Mouse (Mus musculus): ENCODE measurements around the gene Agbl1. TPM values are rescaled to one million over a fixed set of nuclear protein-coding genes. Genes with fewer than 3 reads are reported as not detected.

Gene Agbl1
- total and polyA plus RNA-seq, 3 experiments, result not detected

DNA sequence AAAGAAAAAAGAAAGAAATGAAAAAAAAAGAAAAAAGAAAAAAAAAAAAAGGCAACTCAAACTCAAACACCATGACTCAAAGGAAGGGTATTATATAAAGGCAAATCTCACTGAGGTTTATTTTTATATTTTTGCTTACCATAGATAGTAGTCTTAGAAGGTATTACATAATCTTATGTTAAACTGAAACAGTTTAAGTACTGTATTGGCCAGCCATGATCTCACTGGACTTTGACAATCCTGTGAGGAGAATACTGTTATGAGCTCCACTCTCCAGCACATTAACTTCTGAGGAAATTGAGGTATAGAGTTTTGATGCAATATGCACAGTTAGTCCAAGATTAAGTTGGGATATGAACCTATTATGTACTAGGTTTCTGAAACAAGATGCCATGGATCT, 909.0 kb downstream of the Agbl1 start:
- TF ChIP-seq USF1 (IDR thresholded peaks at IDR 0.05; ENCODE audit: low read depth, low read length) (no peak), MEF2A (IDR thresholded peaks at IDR 0.05; ENCODE audit: borderline replicate concordance, low read depth, low read length) (no peak), ZNF384 (IDR thresholded peaks at IDR 0.05; ENCODE audit: low read depth, low read length) (no peak), POLR2AphosphoS2 (IDR thresholded peaks at IDR 0.05; ENCODE audit: low read depth, low read length) (no peak), MAFK (IDR thresholded peaks at IDR 0.05; ENCODE audit: insufficient replicate concordance, low read length) (no peak), MYC (IDR thresholded peaks at IDR 0.05; ENCODE audit: low read depth, low read length) (no peak), SMC3 (IDR thresholded peaks at IDR 0.05; ENCODE audit: low read depth, low read length) (no peak)
- in situ Hi-C loops (cut with MboI; ENCODE audit: low pct_ligation_motif_present, low pct_unique_long_range_greater_than_20kb, low sequenced_read_pairs) (no loop called here), dilution Hi-C loops (cut with MboI; ENCODE audit: extremely low pct_ligation_motif_present, extremely low pct_unique_long_range_greater_than_20kb, low sequenced_read_pairs) (no loop called here)
- DNase-seq (ENCODE audit: extremely low read depth), result no peak
- Histone ChIP-seq H3K9me3 (replicated peaks; ENCODE audit: low read length) (peaks cover 29% of the 10 kb centered on the region), H3K4me1 (ENCODE audit: control insufficient read depth in 1 of 2, insufficient read depth in 2 of 2) (no peaks in the 10 kb centered on the region), H3K4me2 (ENCODE audit: insufficient read depth, low read depth, poor library complexity, severe bottlenecking) (no peak overlapping the region), H3K79me2 (replicated peaks; ENCODE audit: control insufficient read depth, extremely low read depth, insufficient read depth, poor library complexity, severe bottlenecking) (no peaks in the 10 kb centered on the region), H3K36me3 (replicated peaks in 1 of 2; ENCODE audit: control insufficient read depth in 1 of 2, insufficient read depth in 1 of 2, low read length in 1 of 2) (no peaks in the 10 kb centered on the region), H3K27ac (ENCODE audit: insufficient read depth, low read depth) (no peak overlapping the region), H3K4me3 (replicated peaks in 1 of 3; ENCODE audit: low read depth in 2 of 3, low read length in 2 of 3, poor library complexity in 1 of 3) (no peak overlapping the region), H3K27me3 (replicated peaks) (no peaks in the 10 kb centered on the region), H3K9ac (ENCODE audit: insufficient read depth, low read depth) (no peak overlapping the region)

DNA sequence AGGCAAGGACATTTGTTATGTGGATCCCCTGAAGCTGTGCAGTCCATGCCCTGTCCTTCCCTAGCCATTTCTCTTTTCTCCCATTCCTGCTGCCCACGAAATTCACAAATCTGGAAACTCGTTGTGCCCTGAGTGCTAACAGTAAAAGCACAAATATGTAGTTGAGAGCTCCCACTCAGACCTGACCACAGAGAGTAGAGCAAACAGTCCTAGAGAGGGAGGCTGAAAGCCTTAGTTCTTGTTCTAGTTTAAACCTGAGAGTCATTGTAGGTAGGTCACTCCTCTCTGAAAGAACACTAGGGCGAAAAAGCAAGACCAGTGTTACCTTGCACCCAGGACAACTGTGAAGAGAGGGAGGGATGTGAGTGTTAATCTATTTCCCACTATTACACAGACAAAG, 917.8 kb downstream of the Agbl1 start:
- in situ Hi-C loops (cut with MboI; ENCODE audit: low pct_ligation_motif_present, low pct_unique_long_range_greater_than_20kb, low sequenced_read_pairs) (no loop called here), dilution Hi-C loops (cut with MboI; ENCODE audit: extremely low pct_ligation_motif_present, extremely low pct_unique_long_range_greater_than_20kb, low sequenced_read_pairs) (no loop called here)
- no peaks in the 10 kb centered on the region for H3K4me1 ChIP-seq (ENCODE audit: control insufficient read depth in 1 of 2, insufficient read depth in 2 of 2)
- no peak overlapping the region for H3K27ac ChIP-seq (ENCODE audit: insufficient read depth, low read depth)
- DNase-seq (ENCODE audit: extremely low read depth), result no peak
- no peaks in the 10 kb centered on the region for H3K79me2 ChIP-seq (replicated peaks; ENCODE audit: control insufficient read depth, extremely low read depth, insufficient read depth, poor library complexity, severe bottlenecking)
- TF ChIP-seq CTCF (conservative IDR thresholded peaks at IDR 0.05 in 1 of 2, IDR thresholded peaks at IDR 0.05 in 1 of 2; ENCODE audit: low read depth in 2 of 2, low read length in 2 of 2) (no peak), CHD1 (IDR thresholded peaks at IDR 0.05; ENCODE audit: low read depth, low read length) (no peak), POLR2A (IDR thresholded peaks at IDR 0.05; ENCODE audit: low read depth, low read length) (no peak), IRF4 (IDR thresholded peaks at IDR 0.05; ENCODE audit: low read depth, low read length) (no peak)
- H3K9ac ChIP-seq (ENCODE audit: insufficient read depth, low read depth), result no peak overlapping the region
- no peak overlapping the region for H3K4me3 ChIP-seq (replicated peaks in 1 of 3; ENCODE audit: low read depth in 2 of 3, low read length in 2 of 3, poor library complexity in 1 of 3)
- H3K9me3 ChIP-seq (replicated peaks; ENCODE audit: low read length), result peaks cover 43% of the 10 kb centered on the region
- H3K27me3 ChIP-seq (replicated peaks), result no peaks in the 10 kb centered on the region
- H3K4me2 ChIP-seq (ENCODE audit: insufficient read depth, low read depth, poor library complexity, severe bottlenecking), result no peak overlapping the region
- H3K36me3 ChIP-seq (replicated peaks in 1 of 2; ENCODE audit: control insufficient read depth in 1 of 2, insufficient read depth in 1 of 2, low read length in 1 of 2), result no peaks in the 10 kb centered on the region

DNA sequence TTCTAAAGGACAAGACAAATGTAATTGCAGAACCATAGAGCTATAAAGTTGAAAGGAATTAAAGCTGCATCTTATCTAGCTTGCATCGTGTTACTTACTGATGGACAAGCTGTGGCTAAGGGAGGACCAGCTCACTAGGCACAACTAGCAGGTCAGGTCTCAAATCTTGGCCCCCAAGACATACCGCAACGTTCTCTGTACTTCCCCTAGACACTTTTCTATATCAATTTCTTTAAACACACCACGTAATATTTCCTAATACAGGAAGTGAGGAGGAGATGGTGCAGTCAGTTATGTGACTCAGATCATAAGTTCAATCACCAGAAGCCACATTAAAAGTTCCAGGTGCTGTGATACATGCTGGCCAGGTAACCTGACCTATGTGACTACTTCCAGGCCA, 919.1 kb downstream of the Agbl1 start:
- H3K27ac ChIP-seq (ENCODE audit: insufficient read depth, low read depth), result no peak overlapping the region
- in situ Hi-C loops (cut with MboI; ENCODE audit: low pct_ligation_motif_present, low pct_unique_long_range_greater_than_20kb, low sequenced_read_pairs), result no loop called here
- no peaks in the 10 kb centered on the region for H3K36me3 ChIP-seq (replicated peaks in 1 of 2; ENCODE audit: control insufficient read depth in 1 of 2, insufficient read depth in 1 of 2, low read length in 1 of 2)

More for the DNA sequence above, 919.1 kb downstream of the Agbl1 start:
- H3K9ac ChIP-seq (ENCODE audit: insufficient read depth, low read depth), result no peak overlapping the region
- no peak overlapping the region for H3K4me3 ChIP-seq (replicated peaks in 1 of 3; ENCODE audit: low read depth in 2 of 3, low read length in 2 of 3, poor library complexity in 1 of 3)
- no peak for DNase-seq (ENCODE audit: extremely low read depth)
- TF ChIP-seq ETS1 (conservative IDR thresholded peaks at IDR 0.05; ENCODE audit: low read depth, low read length) (no peak), ZKSCAN1 (IDR thresholded peaks at IDR 0.05; ENCODE audit: borderline replicate concordance, low read depth, low read length) (no peak), USF1 (IDR thresholded peaks at IDR 0.05; ENCODE audit: low read depth, low read length) (no peak), ELF1 (IDR thresholded peaks at IDR 0.05; ENCODE audit: low read depth, low read length) (no peak), SMC3 (IDR thresholded peaks at IDR 0.05; ENCODE audit: low read depth, low read length) (no peak), BHLHE40 (IDR thresholded peaks at IDR 0.05; ENCODE audit: low read depth, low read length) (no peak), UBTF (IDR thresholded peaks at IDR 0.05; ENCODE audit: low read depth, low read length) (no peak), JUN (IDR thresholded peaks at IDR 0.05; ENCODE audit: insufficient read depth, low read depth, low read length) (no peak), PAX5 (IDR thresholded peaks at IDR 0.05; ENCODE audit: low read length) (no peak), IRF4 (IDR thresholded peaks at IDR 0.05; ENCODE audit: low read depth, low read length) (no peak), ZNF384 (IDR thresholded peaks at IDR 0.05; ENCODE audit: low read depth, low read length) (no peak), NRF1 (IDR thresholded peaks at IDR 0.05; ENCODE audit: low read depth, low read length) (no peak), CHD1 (IDR thresholded peaks at IDR 0.05; ENCODE audit: low read depth, low read length) (no peak)
- no peaks in the 10 kb centered on the region for H3K27me3 ChIP-seq (replicated peaks)
- H3K4me1 ChIP-seq (ENCODE audit: control insufficient read depth in 1 of 2, insufficient read depth in 2 of 2), result no peaks in the 10 kb centered on the region
- no peaks in the 10 kb centered on the region for H3K79me2 ChIP-seq (replicated peaks; ENCODE audit: control insufficient read depth, extremely low read depth, insufficient read depth, poor library complexity, severe bottlenecking)
- peaks cover 45% of the 10 kb centered on the region for H3K9me3 ChIP-seq (replicated peaks; ENCODE audit: low read length)
- dilution Hi-C loops (cut with MboI; ENCODE audit: extremely low pct_ligation_motif_present, extremely low pct_unique_long_range_greater_than_20kb, low sequenced_read_pairs), result no loop called here
- no peak overlapping the region for H3K4me2 ChIP-seq (ENCODE audit: insufficient read depth, low read depth, poor library complexity, severe bottlenecking)

Data from CH12.LX (cell line).